Mouse (Mus musculus) brain, embryonic 14.5 days (tissue): ENCODE measurements around the gene Esx1. TPM values are rescaled to one million over a fixed set of nuclear protein-coding genes. Genes with fewer than 3 reads are reported as not detected.

ENCODE experiments used
- DNase-seq: peaks from one replicate; pipeline ENCODE4 v3.0.0-alpha.2; 2011; ENCODE audit warnings: low read depth
- CTCF ChIP-seq: fragments of 200-500 bp; IDR thresholded peaks from 2 replicates; pipeline ENCODE4 v1.5.1; 2012; ENCODE audit warnings: inconsistent platforms, mild to moderate bottlenecking, moderate library complexity, borderline replicate concordance; ENCODE audit not compliant: insufficient read depth, insufficient read length; ENCODE audit errors: extremely low read depth
- POLR2A ChIP-seq: fragments of 200-500 bp; IDR thresholded peaks from 2 replicates; pipeline ENCODE4 v1.6.1; 2012; ENCODE audit warnings: mild to moderate bottlenecking, inconsistent platforms, borderline replicate concordance; ENCODE audit not compliant: poor library complexity, insufficient read depth, insufficient read length, severe bottlenecking; ENCODE audit errors: extremely low read depth
- polyA plus RNA-seq: library from polyadenylated mRNA; depleted of rRNA; stranded (reverse); fragments of >200 nt; gene quantifications from 2 replicates; pipeline ENCODE4 v1.2.3, GENCODE M21; 2012; rRNA removed

The Esx1 gene
- polyA plus RNA-seq, 1 experiment = not detected

DNA sequence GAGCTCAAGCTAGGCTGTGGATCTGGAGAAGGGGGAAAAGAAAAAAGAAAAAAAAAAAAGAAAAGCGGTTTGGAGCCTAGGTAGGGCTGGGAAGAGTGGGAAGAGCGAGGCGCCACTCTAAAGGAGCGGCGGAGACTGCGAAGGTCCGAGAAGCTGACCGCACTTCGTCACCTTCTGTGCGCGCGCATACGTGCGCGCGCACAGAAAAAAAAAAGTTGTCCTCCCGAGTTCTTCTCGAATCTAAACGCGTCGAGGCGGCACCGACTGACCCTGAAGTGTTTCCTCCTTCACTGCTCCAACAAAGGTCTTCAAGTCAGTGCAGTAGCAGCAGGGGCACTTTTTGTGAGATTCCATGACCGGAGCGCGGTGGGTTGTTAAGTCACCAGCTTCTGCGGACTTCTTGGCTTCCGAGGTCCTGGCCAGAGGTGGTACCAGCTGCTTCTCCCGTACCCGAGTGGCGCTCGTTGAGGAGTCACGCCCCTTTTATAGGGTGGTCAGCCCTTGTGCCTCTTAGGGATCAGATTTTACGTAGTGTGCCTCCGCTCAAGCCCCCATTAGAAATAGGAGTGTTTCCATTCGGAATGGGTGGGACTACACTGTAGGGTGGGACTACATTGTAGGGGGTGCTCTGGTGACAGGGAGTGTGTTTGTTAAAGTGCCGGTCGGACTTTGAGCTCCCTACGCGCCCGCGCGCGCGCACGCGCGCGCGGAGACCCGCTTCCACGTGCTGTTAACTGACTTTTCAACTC, 2.0 kb downstream of the Esx1 start:
- DNase-seq = no peak
- TF ChIP-seq POLR2A (no peak), CTCF (no peak)

DNA sequence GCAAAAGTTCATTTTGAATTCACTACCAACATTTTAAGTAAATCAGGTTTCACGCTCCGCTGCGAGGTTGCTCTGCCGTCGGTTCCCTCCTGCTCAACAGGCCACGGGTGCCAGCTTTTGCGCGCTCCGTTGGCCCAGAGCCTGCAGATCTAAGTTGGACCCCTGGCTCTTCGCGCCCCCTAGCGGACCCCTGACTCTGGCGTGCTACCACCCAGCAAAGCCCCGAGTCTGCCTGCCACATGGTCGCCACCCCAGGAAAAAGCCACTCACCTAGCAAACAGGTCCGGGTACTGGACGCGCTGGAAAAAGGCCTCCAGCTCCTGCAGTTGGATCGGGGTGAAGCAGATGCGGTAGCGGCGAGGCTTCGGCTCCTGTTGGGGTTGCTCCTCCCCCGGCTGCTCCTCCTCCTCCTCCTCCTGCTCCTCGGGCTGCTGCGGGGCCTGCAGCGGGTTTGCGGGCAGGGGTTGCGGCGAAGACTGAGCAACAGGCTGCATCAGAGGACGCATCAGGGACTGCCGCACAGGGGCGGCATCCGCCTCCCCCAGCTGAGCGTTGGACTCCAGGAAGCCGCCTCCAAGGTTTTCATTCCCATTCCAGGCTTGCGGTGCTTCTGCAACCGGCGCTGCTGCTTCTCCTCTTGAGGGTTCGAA, 3.7 kb downstream of the Esx1 start:
- no peak for TF ChIP-seq POLR2A
- peak; percentile 51; the same call in 1 of the 2 replicates for TF ChIP-seq CTCF
- peak; percentile 81 for DNase-seq

DNA sequence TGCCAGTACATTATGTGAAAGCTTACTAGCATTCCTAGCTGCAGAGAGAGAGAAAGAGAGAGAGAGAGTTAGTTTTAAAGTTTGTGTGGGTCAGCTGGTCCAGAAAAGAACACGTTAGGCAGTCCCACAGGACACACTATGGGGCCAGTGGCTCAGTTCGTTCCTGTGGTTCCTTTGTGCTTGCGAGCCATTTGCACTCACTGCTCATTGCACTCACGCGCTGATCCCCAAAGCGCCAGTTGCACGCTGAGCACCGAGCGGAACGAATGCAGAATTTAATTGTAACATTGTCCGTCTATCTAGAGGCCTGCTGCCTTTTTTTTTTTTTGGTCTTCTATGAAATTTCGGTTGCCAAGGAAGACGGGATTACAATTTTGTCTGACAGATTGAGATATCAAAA, 15.4 kb downstream of the Esx1 start:
- TF ChIP-seq POLR2A (no peak), CTCF (no peak)
- peak; percentile 44 for DNase-seq

DNA sequence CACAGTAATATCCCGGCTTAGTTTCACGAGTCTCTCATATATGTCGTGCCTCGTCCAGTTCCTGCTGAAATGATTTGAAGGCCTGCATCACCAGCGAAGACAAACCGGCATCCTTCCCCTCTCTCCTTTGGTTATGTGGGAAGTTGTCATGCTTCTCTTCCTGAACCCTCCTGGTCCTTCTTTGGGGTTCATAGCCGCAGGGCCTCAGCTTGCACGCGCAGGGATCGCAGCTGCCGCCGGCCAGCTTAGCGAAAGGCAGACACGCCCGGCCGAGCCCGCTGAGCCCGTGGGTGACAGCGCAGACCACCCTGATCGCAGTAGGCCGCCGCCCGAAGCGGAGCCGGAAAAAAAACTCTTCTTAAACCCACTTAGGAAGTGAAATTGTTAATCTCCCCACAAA, 17.4 kb downstream of the Esx1 start:
- DNase-seq = no peak
- TF ChIP-seq POLR2A (no peak), CTCF (no peak)

Other genes with a start within 250 kb of the Esx1 start
- not detected in 2 replicates for gene H2bfm, start 194.8 kb downstream of the Esx1 start, polyA plus RNA-seq
- gene Tmsb15b2, start 146.6 kb downstream of the Esx1 start, polyA plus RNA-seq = 38.7 and 46.3 TPM in 2 replicates
- 10.1 and 13.8 TPM in 2 replicates for gene Tmsb15l, start 145.2 kb downstream of the Esx1 start, polyA plus RNA-seq
- gene Tmsb15b1, start 145.2 kb downstream of the Esx1 start, polyA plus RNA-seq = 12.8 and 19.7 TPM in 2 replicates
- 149 and 152 TPM in 2 replicates for gene Zcchc18, start 128.9 kb downstream of the Esx1 start, polyA plus RNA-seq
- gene Slc25a53, start 83.8 kb downstream of the Esx1 start, polyA plus RNA-seq = 20.5 and 27.1 TPM in 2 replicates
- gene Fam199x, start 72.5 kb downstream of the Esx1 start, polyA plus RNA-seq = 2.2 and 3.9 TPM in 2 replicates